Mouse (Mus musculus) hindbrain, embryonic 16.5 days (tissue): Measurements from ENCODE around the gene Daam1. TPM values are rescaled to one million over a fixed set of nuclear protein-coding genes. Genes with fewer than 3 reads are reported as not detected.
A peak's percentile ranks its signal among the peaks of the same experiment; 100 is the strongest.

ENCODE experiments used
- ATAC-seq: fragments of 200-750 bp; cut with Nextera tagmentation; 2 replicates; pipeline ENCODE4 v1.8.0; 2017; ENCODE audit warnings: moderate TSS enrichment, moderate library complexity
- H3K27ac ChIP-seq: fragments of 300-500 bp; sonication (generic); 2 replicates; pipeline ENCODE4 v1.5.1; 2014; ENCODE audit warnings: low read depth, mild to moderate bottlenecking, control low read depth, low read length, moderate library complexity
- H3K27me3 ChIP-seq: fragments of 300-500 bp; sonication (generic); replicated peaks from 2 replicates; pipeline ENCODE4 v1.6.1; 2014; ENCODE audit warnings: low read length; ENCODE audit not compliant: control insufficient read depth, insufficient read depth
- H3K36me3 ChIP-seq: fragments of 300-500 bp; sonication (generic); 2 replicates; pipeline ENCODE4 v1.6.1; 2014; ENCODE audit warnings: mild to moderate bottlenecking, low read length, moderate library complexity, mixed read lengths; ENCODE audit not compliant: control insufficient read depth, insufficient read depth
- H3K4me1 ChIP-seq: fragments of 300-500 bp; sonication (generic); 2 replicates; pipeline ENCODE4 v1.6.1; 2014; ENCODE audit warnings: low read depth, low read length; ENCODE audit not compliant: control insufficient read depth, insufficient read depth
- H3K4me2 ChIP-seq: fragments of 300-500 bp; sonication (generic); 2 replicates; pipeline ENCODE4 v1.6.1; 2014; ENCODE audit warnings: mild to moderate bottlenecking, low read length, control low read depth, moderate library complexity
- H3K4me3 ChIP-seq: fragments of 300-500 bp; sonication (generic); 2 replicates; pipeline ENCODE4 v1.5.1; 2014; ENCODE audit warnings: mild to moderate bottlenecking, low read length, control low read depth, moderate library complexity
- H3K9ac ChIP-seq: fragments of 300-500 bp; sonication (generic); 2 replicates; pipeline ENCODE4 v1.6.1; 2014; ENCODE audit warnings: low read depth, mild to moderate bottlenecking, control low read depth, low read length, moderate library complexity
- H3K9me3 ChIP-seq: fragments of 300-500 bp; sonication (generic); 2 replicates; pipeline ENCODE4 v1.6.1; 2014; ENCODE audit warnings: mild to moderate bottlenecking, low read length, moderate library complexity; ENCODE audit not compliant: control insufficient read depth
- WGBS: fragments of 180-500 bp; shearing (Covaris S2); extraction: QIAGEN DNeasy Blood & Tissue Kit; methylation state at CpG from one replicate; pipeline ENCODE4 v1.1.7; 2014; 5-methylcytosine and 5-hydroxymethylcytosine counted together
- polyA plus RNA-seq: library from polyadenylated mRNA; unstranded; fragments of >200 nt; fragmentation: Nextera tagmentation; extraction: Ambion mirVana; gene quantifications from 2 replicates; pipeline ENCODE4 v1.2.1, GENCODE M21; 2015

Daam1 gene
- polyA plus RNA-seq, 1 experiment from 2014 or later = 26.6 TPM

GRCm38 (mm10) chr12:71849051-71849450 is 18.2 kb downstream of the Daam1 start:
- Histone ChIP-seq H3K27ac (no peak overlapping the region), H3K9me3 (no peaks in the 10 kb centered on the region), H3K9ac (no peak overlapping the region), H3K4me2 (no peak overlapping the region), H3K4me1 (peaks cover 4% of the 10 kb centered on the region), H3K27me3 (no peaks in the 10 kb centered on the region), H3K4me3 (no peak overlapping the region), H3K36me3 (no peaks in the 10 kb centered on the region)
- no peak for ATAC-seq
- 91% methylated on average over 7 of the region's 7 CpGs for WGBS

- Histone ChIP-seq H3K27me3 (no peaks in the 10 kb centered on the region), H3K36me3 (no peaks in the 10 kb centered on the region), H3K4me1 (peaks cover 9% of the 10 kb centered on the region), H3K4me3 (no peak overlapping the region), H3K9me3 (no peaks in the 10 kb centered on the region), H3K9ac (no peak overlapping the region), H3K27ac (no peak overlapping the region), H3K4me2 (no peak overlapping the region)
- WGBS = 87% methylated on average over 5 of the region's 5 CpGs
- ATAC-seq = no peak
Measured at GRCm38 (mm10) chr12:71850135-71850534, 19.3 kb downstream of the Daam1 start.

- Histone ChIP-seq H3K9me3 (no peaks in the 10 kb centered on the region), H3K4me1 (peaks cover 28% of the 10 kb centered on the region), H3K27ac (no peak overlapping the region), H3K4me2 (no peak overlapping the region), H3K36me3 (no peaks in the 10 kb centered on the region), H3K27me3 (no peaks in the 10 kb centered on the region), H3K9ac (no peak overlapping the region), H3K4me3 (no peak overlapping the region)
- 65% methylated on average over 7 of the region's 7 CpGs for WGBS
- no peak for ATAC-seq
Measured at GRCm38 (mm10) chr12:71852678-71853077, 21.8 kb downstream of the Daam1 start.

- Histone ChIP-seq H3K9me3 (no peaks in the 10 kb centered on the region), H3K27me3 (no peaks in the 10 kb centered on the region), H3K36me3 (no peaks in the 10 kb centered on the region), H3K4me2 (no peak overlapping the region), H3K4me3 (no peak overlapping the region), H3K27ac (no peak overlapping the region), H3K4me1 (peaks cover 26% of the 10 kb centered on the region), H3K9ac (no peak overlapping the region)
- WGBS = 83% methylated on average over 3 of the region's 3 CpGs
- ATAC-seq = no peak
Measured at GRCm38 (mm10) chr12:71853694-71854093, 22.8 kb downstream of the Daam1 start.

GRCm38 (mm10) chr12:71854191-71854590 is 23.3 kb downstream of the Daam1 start:
- H3K27ac ChIP-seq = no peak overlapping the region
- no peak overlapping the region for H3K9ac ChIP-seq
- WGBS = 82% methylated on average over 6 of the region's 6 CpGs

GRCm38 (mm10) chr12:71855730-71856479 is 25.0 kb downstream of the Daam1 start:
- Histone ChIP-seq H3K4me2 (no peak overlapping the region), H3K9ac (no peak overlapping the region), H3K27ac (no peak overlapping the region), H3K9me3 (no peaks in the 10 kb centered on the region), H3K27me3 (no peaks in the 10 kb centered on the region), H3K36me3 (no peaks in the 10 kb centered on the region), H3K4me3 (no peak overlapping the region), H3K4me1 (peaks cover 31% of the 10 kb centered on the region)
- peak; percentile 69 for ATAC-seq
- 41% methylated on average over 10 of the region's 10 CpGs for WGBS

More at GRCm38 (mm10) chr12:71854191-71854590, 23.3 kb downstream of the Daam1 start:
- no peak overlapping the region for H3K4me3 ChIP-seq
- H3K36me3 ChIP-seq = no peaks in the 10 kb centered on the region
- no peak overlapping the region for H3K4me2 ChIP-seq
- no peaks in the 10 kb centered on the region for H3K9me3 ChIP-seq
- ATAC-seq = no peak
- no peaks in the 10 kb centered on the region for H3K27me3 ChIP-seq
- H3K4me1 ChIP-seq = peaks cover 29% of the 10 kb centered on the region

- H3K27me3 ChIP-seq = no peaks in the 10 kb centered on the region
- no peak overlapping the region for H3K4me3 ChIP-seq
- no peak overlapping the region for H3K4me2 ChIP-seq
- peaks cover 31% of the 10 kb centered on the region for H3K4me1 ChIP-seq
- H3K9ac ChIP-seq = no peak overlapping the region
- ATAC-seq = no peak
- no peaks in the 10 kb centered on the region for H3K9me3 ChIP-seq
- H3K27ac ChIP-seq = no peak overlapping the region
- no peaks in the 10 kb centered on the region for H3K36me3 ChIP-seq
Measured at GRCm38 (mm10) chr12:71856480-71856754, 25.5 kb downstream of the Daam1 start.

- no peak overlapping the region for H3K4me2 ChIP-seq
- no peaks in the 10 kb centered on the region for H3K36me3 ChIP-seq
- H3K4me1 ChIP-seq = peaks cover 30% of the 10 kb centered on the region
- ATAC-seq = no peak
- no peak overlapping the region for H3K9ac ChIP-seq
- WGBS = 51% methylated on average over 5 of the region's 5 CpGs
- H3K4me3 ChIP-seq = no peak overlapping the region
- H3K9me3 ChIP-seq = no peaks in the 10 kb centered on the region
- no peak overlapping the region for H3K27ac ChIP-seq
- H3K27me3 ChIP-seq = no peaks in the 10 kb centered on the region
Measured at GRCm38 (mm10) chr12:71859096-71859495, 28.2 kb downstream of the Daam1 start.

DNA sequence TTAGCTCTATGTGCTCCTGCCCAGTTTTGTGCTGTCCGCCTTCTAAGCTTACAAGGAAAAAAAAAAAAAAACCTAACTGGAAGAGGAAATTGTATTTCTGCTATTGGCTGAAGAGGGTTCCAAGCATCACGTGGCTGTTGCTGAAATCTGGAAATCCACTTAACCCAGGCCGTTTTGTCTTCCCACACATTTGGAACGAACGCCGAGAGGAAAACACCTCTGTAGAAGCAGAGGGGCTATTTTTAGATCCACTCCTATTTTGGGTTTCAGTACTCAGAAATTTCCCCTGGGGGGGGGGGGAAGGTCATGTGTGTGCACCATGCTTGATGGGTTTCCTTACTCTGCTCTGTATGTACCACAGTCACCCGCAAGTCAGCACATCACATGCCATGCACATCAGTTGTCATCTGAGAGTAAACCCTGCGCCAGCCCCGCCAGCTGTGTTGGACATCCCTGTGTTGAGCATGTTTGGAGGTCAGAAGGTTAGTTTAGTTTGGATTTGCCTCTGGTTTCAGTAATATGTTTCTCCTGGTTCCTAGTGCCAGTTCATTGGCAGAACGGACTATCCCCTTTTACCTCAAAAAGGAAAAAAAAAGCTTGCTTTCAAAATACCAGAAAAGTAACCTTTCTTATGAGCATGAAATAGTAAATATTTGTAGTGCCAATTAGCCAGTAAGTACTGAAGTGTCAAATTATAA is 33.1 kb downstream of the Daam1 start:
- 72% methylated on average over 10 of the region's 10 CpGs for WGBS
- H3K27ac ChIP-seq = no peak overlapping the region
- H3K9me3 ChIP-seq = no peaks in the 10 kb centered on the region
- no peaks in the 10 kb centered on the region for H3K36me3 ChIP-seq
- H3K4me2 ChIP-seq = no peak overlapping the region
- ATAC-seq = no peak
- H3K9ac ChIP-seq = no peak overlapping the region
- no peak overlapping the region for H3K4me3 ChIP-seq
- peaks cover 4% of the 10 kb centered on the region for H3K4me1 ChIP-seq
- H3K27me3 ChIP-seq = no peaks in the 10 kb centered on the region
